Mouse (Mus musculus): ENCODE results near the gene Ercc4. TPM values are rescaled to one million over a fixed set of nuclear protein-coding genes. Genes with fewer than 3 reads are reported as not detected.

Ercc4 gene
- polyA plus RNA-seq, 1 experiment from 2014 or later = 4.0 TPM

GRCm38 (mm10) chr16:13199204-13199603 is 89.7 kb downstream of the Ercc4 start:
- Histone ChIP-seq H3K4me2 (no peak overlapping the region), H3K4me1 (replicated peaks) (no peaks in the 10 kb centered on the region), H3K4me3 (replicated peaks) (no peak overlapping the region), H3K36me3 (replicated peaks) (no peaks in the 10 kb centered on the region), H3K27me3 (no peaks in the 10 kb centered on the region), H3K27ac (replicated peaks) (no peak overlapping the region), H3K9me3 (replicated peaks) (no peaks in the 10 kb centered on the region), H3K9ac (no peak overlapping the region)
- ATAC-seq (ENCODE audit: insufficient read depth) = no peak
- WGBS (ENCODE audit: insufficient replicate concordance) = 45% methylated on average over 2 of the region's 2 CpGs

Other genes with a start within 250 kb of the Ercc4 start
- 3.3 and 3.7 TPM in 2 replicates for gene Mrtfb, start 146.8 kb downstream of the Ercc4 start, polyA plus RNA-seq (2015; fragmentation: Nextera tagmentation; extraction: Ambion mirVana)

Data from liver, embryonic 15.5 days (tissue).